Mouse (Mus musculus) intestine, embryonic 15.5 days (tissue): ENCODE measurements at regions not wholly inside any gene's neighbourhood (a gene's known extent, or its start where the extent isn't known, plus 50 kb on each side); places are given as distances from the start of the nearest gene placed in this dataset.

Experiments used
- ATAC-seq: fragments of 200-750 bp; cut with Nextera tagmentation; 2 replicates; pipeline ENCODE4 v1.8.0; 2017; ENCODE audit warnings: moderate TSS enrichment, moderate library complexity
- H3K27ac ChIP-seq: fragments of 300-500 bp; sonication (generic); 2 replicates; pipeline ENCODE4 v1.5.1; 2015; ENCODE audit warnings: mild to moderate bottlenecking, inconsistent platforms
- H3K27me3 ChIP-seq: fragments of 300-500 bp; sonication (generic); replicated peaks from 2 replicates; pipeline ENCODE4 v1.6.1; 2015; ENCODE audit warnings: inconsistent platforms
- H3K36me3 ChIP-seq: fragments of 300-500 bp; sonication (generic); 2 replicates; pipeline ENCODE4 v1.6.1; 2015; ENCODE audit warnings: inconsistent platforms
- H3K4me1 ChIP-seq: fragments of 300-500 bp; sonication (generic); replicated peaks from 2 replicates; pipeline ENCODE4 v1.6.1; 2015; ENCODE audit warnings: inconsistent platforms
- H3K4me2 ChIP-seq: fragments of 300-500 bp; sonication (generic); replicated peaks from 2 replicates; pipeline ENCODE4 v1.6.1; 2015; ENCODE audit warnings: mild to moderate bottlenecking, inconsistent platforms
- H3K4me3 ChIP-seq: fragments of 300-500 bp; sonication (generic); replicated peaks from 2 replicates; pipeline ENCODE4 v1.5.1; 2015; ENCODE audit warnings: inconsistent platforms
- H3K9ac ChIP-seq: fragments of 300-500 bp; sonication (generic); 2 replicates; pipeline ENCODE4 v1.6.1; 2015; ENCODE audit warnings: inconsistent platforms
- H3K9me3 ChIP-seq: fragments of 300-500 bp; sonication (generic); 2 replicates; pipeline ENCODE4 v1.6.1; 2016; ENCODE audit warnings: inconsistent platforms
- WGBS: fragments of 180-500 bp; shearing (Covaris S2); methylation state at CpG from one replicate; pipeline ENCODE4 v1.1.7; 2015; 5-methylcytosine and 5-hydroxymethylcytosine counted together

GRCm38 (mm10) chrX:105228580-105228979, 108.4 kb downstream of the Magee1 start:
- 45% methylated on average over 4 of the region's 4 CpGs for WGBS
- no peaks in the 10 kb centered on the region for H3K36me3 ChIP-seq
- H3K9me3 ChIP-seq = no peaks in the 10 kb centered on the region
- no peak overlapping the region for H3K9ac ChIP-seq
- no peaks in the 10 kb centered on the region for H3K4me1 ChIP-seq
- no peaks in the 10 kb centered on the region for H3K27me3 ChIP-seq
- ATAC-seq = peak; percentile 87
- H3K27ac ChIP-seq = no peak overlapping the region
- no peak overlapping the region for H3K4me2 ChIP-seq
- H3K4me3 ChIP-seq = no peak overlapping the region

- Histone ChIP-seq H3K4me1 (no peaks in the 10 kb centered on the region), H3K9me3 (no peaks in the 10 kb centered on the region), H3K4me3 (no peak overlapping the region), H3K9ac (no peak overlapping the region), H3K4me2 (no peak overlapping the region), H3K27ac (no peak overlapping the region), H3K36me3 (no peaks in the 10 kb centered on the region), H3K27me3 (no peaks in the 10 kb centered on the region)
- 36% methylated on average over 8 of the region's 8 CpGs for WGBS
- ATAC-seq = peak; percentile 81
Observed at GRCm38 (mm10) chrX:105236982-105237738, 117.0 kb downstream of the Magee1 start.
